Mouse (Mus musculus) adrenal gland, adult (tissue): ENCODE data around the gene Rasa3.

ENCODE experiments used
- DNase-seq, 2 experiments: peaks; one replicate each; pipeline ENCODE4 v3.0.0; 2022 to 2023; ENCODE audit warnings: low spot score in 1 of 2; ENCODE audit not compliant: inconsistent age in 2 of 2

Rasa3 gene

DNA sequence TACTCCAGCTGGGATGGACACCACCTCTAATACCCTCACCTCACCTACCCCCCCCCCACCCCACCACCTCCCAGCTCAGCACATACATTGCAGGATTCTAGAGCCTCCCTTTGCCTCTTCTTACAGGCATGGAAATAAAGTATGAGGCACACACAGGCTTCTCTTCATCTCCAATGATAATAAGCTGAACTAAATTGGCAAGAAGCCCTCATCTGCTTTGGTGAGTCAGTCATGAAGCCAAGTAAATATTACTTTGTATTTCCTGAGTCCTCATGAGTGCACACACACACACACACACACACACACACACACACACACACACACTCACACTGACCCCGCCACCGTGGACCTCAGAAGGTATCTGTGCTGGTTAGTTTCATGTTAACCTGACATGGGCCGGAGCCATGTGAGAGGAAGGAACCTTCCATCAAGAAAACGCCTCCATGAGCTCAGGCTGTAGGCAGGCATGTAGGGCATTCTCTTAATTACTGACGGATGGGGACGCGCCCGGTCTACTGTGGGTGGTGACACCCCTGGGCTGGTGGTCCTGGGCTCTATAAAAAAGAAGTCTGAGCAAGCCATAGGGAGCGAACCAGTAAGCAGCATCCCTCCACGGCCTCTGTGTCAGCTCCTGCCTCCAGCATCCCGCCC is 26.7 kb downstream of the Rasa3 start:
- DNase-seq, result peak in 1 of 2 experiments; percentile 80

- peak in 1 of 2 experiments; percentile 77 for DNase-seq
Measured at GRCm38 (mm10) chr8:13649154-13649515, 28.3 kb downstream of the Rasa3 start.

DNA sequence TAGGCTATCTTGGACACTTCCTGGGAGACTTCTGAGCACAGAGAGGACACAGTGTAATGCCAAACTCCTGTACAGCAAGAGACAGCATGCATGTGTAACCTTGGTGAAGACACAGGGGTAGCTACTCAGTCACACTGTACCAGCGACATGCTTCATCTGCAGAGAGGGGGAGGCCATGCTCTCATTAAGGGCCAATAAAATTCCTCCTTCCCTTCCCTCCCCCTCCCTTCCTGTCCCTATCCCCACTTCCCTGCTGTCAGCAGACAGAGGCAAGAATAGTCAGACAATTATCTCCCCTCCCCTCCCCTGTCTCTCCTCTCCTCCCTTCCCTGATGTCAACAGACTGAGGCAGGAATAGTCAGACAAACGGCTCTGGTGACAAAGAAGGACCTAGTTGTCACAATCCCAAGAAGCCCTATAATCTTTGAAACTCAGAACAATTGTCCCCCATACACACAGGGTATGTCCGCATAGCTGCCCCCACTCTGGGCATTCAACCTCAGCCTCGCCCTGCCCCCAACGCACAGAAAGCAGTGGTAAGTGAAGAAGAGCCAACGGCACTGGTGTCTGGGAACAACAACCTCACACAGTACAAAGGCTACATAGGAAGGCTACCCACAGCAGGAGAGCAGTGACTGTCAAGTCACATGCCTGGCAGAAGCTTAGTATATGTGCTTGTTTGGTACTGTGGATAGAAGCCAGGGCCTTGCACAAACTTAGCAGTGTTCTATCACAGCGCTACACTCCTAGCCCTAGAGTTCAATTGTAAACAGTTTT is 28.8 kb downstream of the Rasa3 start:
- DNase-seq, result peak; percentile 50 to 79

- no peak for DNase-seq
Measured at GRCm38 (mm10) chr8:13647591-13647990, 29.8 kb downstream of the Rasa3 start.

DNA sequence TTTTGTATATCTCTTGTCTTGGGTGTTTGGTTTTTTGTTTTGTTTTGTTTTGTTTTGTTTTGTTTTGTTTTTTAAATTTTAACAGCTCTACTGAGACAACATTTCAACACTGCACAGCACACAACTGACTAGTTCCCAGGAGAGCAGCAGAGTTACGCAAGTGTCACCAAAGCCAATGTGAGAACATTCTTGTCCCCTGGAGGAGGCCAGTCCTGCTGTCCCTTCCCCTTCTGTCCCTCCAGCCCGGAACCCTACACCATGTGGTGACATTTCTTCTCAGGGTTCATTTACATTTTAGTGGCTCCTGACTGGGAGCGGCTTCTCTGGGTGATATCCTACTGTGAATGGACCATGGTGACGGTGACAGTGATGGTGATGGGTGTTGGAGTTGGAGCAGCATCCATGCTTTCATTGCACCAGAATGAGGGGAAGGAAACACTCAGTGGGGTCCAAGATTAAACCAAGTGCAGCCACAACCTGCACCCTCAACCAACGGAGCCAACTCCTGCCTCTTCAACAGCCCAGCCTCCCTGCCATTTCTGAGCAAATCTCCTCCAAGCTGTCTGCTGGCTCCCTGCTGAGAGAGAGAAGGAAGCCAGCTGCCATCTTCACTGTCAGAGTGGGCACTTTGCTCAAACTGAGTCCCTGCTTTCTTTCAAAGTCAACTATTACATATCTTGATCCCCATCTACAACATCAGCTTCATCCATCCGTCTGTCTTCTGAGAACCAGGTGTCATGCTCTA is 32.3 kb downstream of the Rasa3 start:
- DNase-seq, result peak in 1 of 2 experiments; percentile 65

- DNase-seq, result peak in 1 of 2 experiments; percentile 76
Measured at GRCm38 (mm10) chr8:13644155-13644554, 33.2 kb downstream of the Rasa3 start.

DNA sequence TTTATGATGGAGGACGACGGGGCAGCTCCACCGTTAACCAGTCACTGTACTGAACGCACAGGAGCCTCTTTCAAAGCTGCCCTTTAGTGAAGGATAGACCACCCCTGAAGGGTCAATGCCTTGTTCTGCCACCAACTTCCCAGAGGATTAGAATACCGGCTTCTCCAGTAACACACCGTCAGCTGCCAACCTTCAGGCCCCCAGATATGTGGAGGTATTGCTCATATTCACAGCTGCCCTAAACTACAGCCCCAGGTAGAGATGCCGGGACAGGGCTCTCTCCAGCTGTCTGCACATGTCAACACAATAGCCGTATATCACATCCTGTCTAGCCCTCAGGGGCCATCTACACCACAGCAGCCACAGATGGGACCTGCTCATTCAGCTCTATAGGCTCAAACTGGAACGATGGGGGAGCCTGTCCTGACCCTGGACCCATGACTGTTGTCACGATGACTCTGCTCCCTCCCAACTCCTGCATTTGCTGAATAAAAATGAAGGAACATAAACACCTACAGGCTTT is 34.7 kb downstream of the Rasa3 start:
- no peak for DNase-seq

GRCm38 (mm10) chr8:13641206-13641605 is 36.2 kb downstream of the Rasa3 start:
- peak in 1 of 2 experiments; percentile 73 for DNase-seq

- DNase-seq, result peak in 1 of 2 experiments; percentile 80
Measured at GRCm38 (mm10) chr8:13640452-13640883, 36.9 kb downstream of the Rasa3 start.

DNA sequence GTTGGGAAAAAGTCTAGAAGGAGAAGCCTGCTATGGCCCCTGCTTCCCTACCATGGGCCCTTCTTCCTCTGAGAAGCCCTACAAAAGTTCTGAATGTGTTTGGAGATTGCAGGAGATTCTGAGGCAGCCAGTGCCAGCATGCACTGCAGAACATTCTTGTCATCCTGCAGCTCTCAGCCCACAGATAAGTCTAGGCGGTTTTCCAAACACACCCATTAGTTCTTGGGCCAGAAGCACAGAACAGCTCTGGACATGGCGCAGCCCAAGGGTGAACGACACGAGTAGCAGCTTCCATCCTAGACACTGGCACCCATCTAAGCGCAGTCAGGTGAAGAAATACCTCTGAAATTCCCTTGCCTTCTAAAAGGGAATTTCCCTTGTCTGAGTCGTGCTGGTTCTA is 44.3 kb downstream of the Rasa3 start:
- DNase-seq, result no peak

- DNase-seq, result no peak
Measured at GRCm38 (mm10) chr8:13632309-13632708, 45.1 kb downstream of the Rasa3 start.

GRCm38 (mm10) chr8:13630754-13631153 is 46.6 kb downstream of the Rasa3 start:
- DNase-seq, result no peak

- DNase-seq, result no peak
Measured at GRCm38 (mm10) chr8:13630171-13630570, 47.2 kb downstream of the Rasa3 start.

DNA sequence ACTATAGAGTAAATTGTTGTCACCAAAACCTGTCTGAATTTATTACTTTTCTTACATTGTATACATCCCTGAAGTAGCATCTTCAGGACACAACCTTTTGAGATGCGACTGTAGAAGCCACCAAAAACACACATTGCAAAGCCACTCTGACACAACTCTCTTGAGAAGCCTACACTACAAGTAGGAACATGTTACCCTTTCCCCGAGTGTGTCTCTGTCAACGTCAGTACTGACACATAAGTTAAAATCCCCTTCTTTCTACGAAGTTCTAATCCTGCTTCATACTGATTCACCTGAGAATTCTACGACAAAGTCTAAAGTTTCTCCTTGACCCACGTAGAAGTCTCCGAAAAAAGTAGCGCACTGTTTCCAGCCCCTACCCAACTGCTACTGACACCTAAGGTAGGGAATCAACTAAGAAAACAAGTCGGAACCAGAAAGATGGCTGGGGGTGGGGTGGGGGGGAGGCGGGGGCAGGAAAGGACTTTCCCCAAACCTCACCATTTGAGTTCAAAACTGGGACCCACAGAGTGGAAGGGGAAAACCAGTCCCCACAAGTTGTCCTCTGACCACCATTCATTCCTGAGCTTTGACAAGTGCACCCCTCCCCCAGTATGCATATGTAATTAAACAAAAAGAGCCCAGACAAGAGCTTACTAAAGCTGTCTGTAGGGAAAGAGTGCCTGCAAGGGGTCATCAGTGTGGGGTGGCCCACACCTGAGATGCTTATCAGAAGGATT is 47.9 kb downstream of the Rasa3 start:
- DNase-seq, result no peak

- DNase-seq, result no peak
Measured at GRCm38 (mm10) chr8:13628067-13628466, 49.3 kb downstream of the Rasa3 start.

GRCm38 (mm10) chr8:13627591-13627990 is 49.8 kb downstream of the Rasa3 start:
- no peak for DNase-seq

DNA sequence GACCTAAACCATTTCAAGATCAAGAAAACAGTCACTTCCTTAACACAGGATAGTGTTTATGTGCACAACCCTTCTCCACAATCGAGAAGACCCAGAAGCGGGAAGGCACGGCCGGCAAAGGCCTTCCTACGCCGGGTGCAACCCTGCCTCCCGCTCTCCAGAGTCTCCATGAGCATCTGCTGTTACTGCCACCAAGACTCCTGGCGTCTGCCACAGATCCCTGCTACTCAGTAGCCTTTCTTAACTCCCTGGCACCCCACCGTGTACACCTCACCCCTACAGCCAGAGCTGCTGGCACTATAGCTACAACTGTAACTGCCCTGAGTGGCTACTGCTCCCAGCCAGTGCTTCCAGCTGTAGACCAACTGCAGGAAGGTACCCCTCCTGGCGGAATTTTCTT is 51.3 kb downstream of the Rasa3 start:
- no peak for DNase-seq

DNA sequence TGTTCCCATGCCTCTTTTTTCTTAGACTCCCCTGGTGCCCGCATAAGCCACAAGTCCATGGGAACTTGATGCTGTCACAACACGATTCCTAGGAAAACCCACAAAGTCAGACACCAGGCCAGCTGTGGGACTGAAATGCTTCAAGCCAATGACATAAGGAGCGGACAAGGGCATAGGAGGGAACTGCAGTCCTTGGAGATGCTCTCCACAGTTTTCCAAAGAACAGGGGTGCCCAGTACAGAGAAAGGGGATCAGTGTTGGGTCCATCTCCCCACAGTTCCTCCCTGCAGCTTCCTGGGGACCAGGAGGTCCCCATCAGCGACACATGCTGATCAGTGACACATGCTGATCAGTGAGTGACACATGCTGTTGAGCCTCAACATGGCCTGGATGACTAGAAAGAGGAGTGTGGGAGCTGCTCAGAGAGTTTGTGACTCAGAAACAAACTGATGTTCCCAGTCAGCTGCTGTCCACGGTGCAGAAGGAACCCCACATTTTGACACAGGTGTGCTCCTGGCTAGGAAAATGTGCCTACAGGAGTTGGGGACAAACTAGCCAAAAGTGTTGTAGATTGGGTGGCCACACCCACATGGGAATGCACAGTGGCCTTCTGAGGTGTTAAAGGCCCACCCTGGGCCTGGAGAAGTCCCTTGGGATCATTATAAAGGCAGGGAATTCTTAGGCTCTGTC is 52.0 kb downstream of the Rasa3 start:
- no peak for DNase-seq

GRCm38 (mm10) chr8:13624863-13625262 is 52.5 kb downstream of the Rasa3 start:
- peak; percentile 18 to 50 for DNase-seq

DNA sequence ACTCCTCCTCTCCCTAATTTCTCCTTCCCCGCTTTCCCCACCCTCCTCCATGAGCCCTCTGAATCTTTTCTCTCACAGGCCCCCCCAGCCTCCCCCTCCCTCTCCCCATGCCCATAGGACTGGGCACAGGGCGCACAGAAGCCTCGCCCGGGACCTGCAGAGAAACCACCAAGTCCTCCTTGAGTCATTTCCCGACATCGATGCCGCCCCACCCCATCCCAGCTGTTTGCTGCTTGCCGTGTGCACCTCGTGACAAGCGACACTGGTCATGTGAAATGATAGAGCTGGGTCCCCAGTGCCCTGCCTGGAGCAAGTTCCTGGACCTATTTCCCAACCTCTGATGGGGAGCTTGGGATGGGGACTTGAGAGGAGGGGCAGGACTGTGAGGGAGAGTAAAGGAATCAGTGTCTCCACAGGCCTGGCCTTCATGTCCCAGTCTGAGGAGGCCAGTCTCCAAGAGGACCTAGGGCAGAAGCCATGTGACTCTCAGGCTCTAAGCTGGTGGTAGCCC is 53.4 kb downstream of the Rasa3 start:
- DNase-seq, result peak; percentile 31 to 64
